Mouse (Mus musculus) heart, adult 2 months (tissue): ENCODE measurements at regions not wholly inside any gene's neighbourhood (a gene's known extent, or its start where the extent isn't known, plus 50 kb on each side); places are given as distances from the start of the nearest gene placed in this dataset.

Experiments
- DNase-seq, 2 experiments: peaks; one replicate each; pipeline ENCODE4 v3.0.0; 2021
- H3K27ac ChIP-seq: fragments of 200-600 bp; 2 replicates; pipeline ENCODE4 v1.8.1; 2022
- H3K27me3 ChIP-seq: fragments of 200-500 bp; 2 replicates; pipeline ENCODE4 v1.6.1; 2012; ENCODE audit warnings: mild to moderate bottlenecking, low read length, inconsistent platforms, mixed read lengths; ENCODE audit not compliant: control insufficient read depth, insufficient read depth
- H3K36me3 ChIP-seq: fragments of 200-500 bp; 2 replicates; pipeline ENCODE4 v1.6.1; 2012; ENCODE audit warnings: low read length, inconsistent platforms; ENCODE audit not compliant: control insufficient read depth, insufficient read depth
- H3K4me1 ChIP-seq: fragments of 200-500 bp; 2 replicates; pipeline ENCODE4 v1.6.1; 2011; ENCODE audit warnings: low read length; ENCODE audit not compliant: control insufficient read depth, insufficient read depth
- H3K4me3 ChIP-seq: fragments of 200-600 bp; 2 replicates; pipeline ENCODE4 v1.8.1; 2022
- H3K79me2 ChIP-seq: fragments of 200-500 bp; replicated peaks from 2 replicates; pipeline ENCODE4 v1.6.1; 2012; ENCODE audit warnings: mild to moderate bottlenecking, inconsistent platforms, low read length, moderate library complexity, mixed read lengths; ENCODE audit not compliant: control insufficient read depth, insufficient read depth
- H3K9ac ChIP-seq: fragments of 200-500 bp; 2 replicates; pipeline ENCODE4 v1.6.1; 2012; ENCODE audit warnings: low read depth, mild to moderate bottlenecking, control low read depth, inconsistent platforms, low read length, mixed read lengths
- CTCF ChIP-seq: fragments of 200-600 bp; IDR thresholded peaks from 2 replicates; pipeline ENCODE4 v1.8.1; 2022; ENCODE audit warnings: antibody characterized with exemption, mild to moderate bottlenecking, moderate library complexity
- EP300 ChIP-seq: fragments of 200-500 bp; IDR thresholded peaks from 2 replicates; pipeline ENCODE4 v1.6.1; 2011; ENCODE audit warnings: low read depth, low read length, control low read depth; ENCODE audit not compliant: insufficient read depth
- POLR2A ChIP-seq: fragments of 200-500 bp; IDR thresholded peaks from 2 replicates; pipeline ENCODE4 v1.6.1; 2011; ENCODE audit warnings: mild to moderate bottlenecking, low read depth, low read length, control low read depth; ENCODE audit not compliant: insufficient read depth
- WGBS: fragments of 180-500 bp; shearing (Covaris S2); methylation state at CpG from one replicate; pipeline ENCODE4 v1.1.7; 2018; 5-methylcytosine and 5-hydroxymethylcytosine counted together
- intact Hi-C: fragments of 180-260 bp; cut with DNase I; formaldehyde crosslinking; loops from one replicate; pipeline ENCODE4 v1.15.1; 2025

GRCm38 (mm10) chr9:69687349-69688123 is 73.2 kb downstream of the Foxb1 start:
- Histone ChIP-seq H3K9ac (no peak overlapping the region), H3K27me3 (no peaks in the 10 kb centered on the region), H3K4me3 (no peak overlapping the region), H3K79me2 (no peaks in the 10 kb centered on the region), H3K27ac (no peak overlapping the region), H3K4me1 (no peaks in the 10 kb centered on the region), H3K36me3 (no peaks in the 10 kb centered on the region)
- intact Hi-C loops: no loop called here
- DNase-seq: no peak
- WGBS: 61% methylated on average over 12 of the region's 12 CpGs
- TF ChIP-seq CTCF (no peak), POLR2A (no peak)

- Histone ChIP-seq H3K27me3 (no peaks in the 10 kb centered on the region), H3K27ac (no peak overlapping the region), H3K36me3 (no peaks in the 10 kb centered on the region), H3K4me1 (no peaks in the 10 kb centered on the region), H3K4me3 (no peak overlapping the region), H3K9ac (no peak overlapping the region), H3K79me2 (no peaks in the 10 kb centered on the region)
- TF ChIP-seq CTCF (no peak), EP300 (no peak), POLR2A (no peak)
- intact Hi-C loops: no loop called here
- WGBS: 81% methylated on average over 4 of the region's 4 CpGs
- no peak for DNase-seq
These were observed 74.0 kb downstream of the Foxb1 start for GRCm38 (mm10) chr9:69686766-69687165.

- Histone ChIP-seq H3K27ac (no peak overlapping the region), H3K9ac (no peak overlapping the region), H3K36me3 (no peaks in the 10 kb centered on the region), H3K4me1 (no peaks in the 10 kb centered on the region), H3K4me3 (no peak overlapping the region), H3K79me2 (no peaks in the 10 kb centered on the region), H3K27me3 (no peaks in the 10 kb centered on the region)
- 41% methylated on average over 4 of the region's 4 CpGs for WGBS
- TF ChIP-seq EP300: no peak
- no peak for TF ChIP-seq CTCF
- no peak for DNase-seq
- intact Hi-C loops: no loop called here
These were observed 75.1 kb downstream of the Foxb1 start for GRCm38 (mm10) chr9:69685630-69686029.

- no peaks in the 10 kb centered on the region for H3K27me3 ChIP-seq
- H3K79me2 ChIP-seq: no peaks in the 10 kb centered on the region
- H3K36me3 ChIP-seq: no peaks in the 10 kb centered on the region
- H3K27ac ChIP-seq: no peak overlapping the region
- no peaks in the 10 kb centered on the region for H3K4me1 ChIP-seq
- DNase-seq: no peak
- no peak overlapping the region for H3K9ac ChIP-seq
- no peak overlapping the region for H3K4me3 ChIP-seq
- TF ChIP-seq EP300 (no peak), POLR2A (no peak), CTCF (no peak)
- intact Hi-C loops: no loop called here
- 35% methylated on average over 9 of the region's 9 CpGs for WGBS
These were observed 79.1 kb downstream of the Foxb1 start for GRCm38 (mm10) chr9:69681372-69682213.

- H3K4me1 ChIP-seq: no peaks in the 10 kb centered on the region
- H3K9ac ChIP-seq: no peak overlapping the region
- TF ChIP-seq CTCF: no peak
- TF ChIP-seq POLR2A: no peak
- no peak for TF ChIP-seq EP300
- WGBS: 63% methylated on average over 1 of the region's 1 CpGs
- no peaks in the 10 kb centered on the region for H3K36me3 ChIP-seq
- no peaks in the 10 kb centered on the region for H3K79me2 ChIP-seq
- no peak for DNase-seq
- no peaks in the 10 kb centered on the region for H3K27me3 ChIP-seq
- H3K27ac ChIP-seq: no peak overlapping the region
- no peak overlapping the region for H3K4me3 ChIP-seq
- intact Hi-C loops: no loop called here
These were observed 82.1 kb downstream of the Foxb1 start for GRCm38 (mm10) chr9:69678634-69679033.
